ENCODE assay signal across 11 mouse cellular contexts in genomic region chr2:156688604-156689003, GRCm38 (mm10).
DNase-seq lines count a peak whose midpoint lies in the region; ATAC-seq and TF ChIP-seq lines count a peak whose summit lies in the region.
"Had no signal": no experiment of that assay in that cellular context is flagged by ENCODE, and none has a peak within 500 bp of the region (broad histone marks: within the 10 kb centered on the region; RNA-seq: fewer than 3 reads in every experiment).

No protein-coding gene starts in this region.

- no peak overlapping the region for H3K9ac ChIP-seq in ES-Bruce4 (ENCODE audit: low read depth, poor library complexity, severe bottlenecking)
- H3K9ac ChIP-seq in forebrain, embryonic 11.5 days (ENCODE audit: low read length), result no peak overlapping the region
- no peak overlapping the region for H3K9ac ChIP-seq in midbrain, embryonic 12.5 days (replicated peaks)
- no peak overlapping the region for H3K9ac ChIP-seq in intestine, postnatal 0 days (ENCODE audit: low read depth, low read length)

- ATAC-seq in forebrain, embryonic 11.5 days (replicated peaks; ENCODE audit: low FRiP score), result no peak
- ATAC-seq in midbrain, embryonic 12.5 days (ENCODE audit: low FRiP score, low read depth), result no peak
- ATAC-seq in intestine, postnatal 0 days, result no peak

- 4% methylated on average over 14 of the region's 14 CpGs for WGBS in forebrain, embryonic 11.5 days
- WGBS in midbrain, embryonic 12.5 days, result 1% methylated on average over 14 of the region's 14 CpGs
- WGBS in intestine, postnatal 0 days, result 18% methylated on average over 14 of the region's 14 CpGs

- TF ChIP-seq EP300 in ES-Bruce4 (IDR thresholded peaks at IDR 0.05; ENCODE audit: insufficient read depth, low read depth, low read length), result 0 out of 2 replicates have a peak, but pooled peaks have one; percentile 3

- DNase-seq in R1 (ENCODE audit: low read depth, low spot score), result peak; percentile 90
- DNase-seq in forebrain, embryonic 11.5 days (ENCODE audit: low spot score), result peak; percentile 68
- DNase-seq in gastrocnemius, postnatal 36 days, result no peak
- DNase-seq in adrenal gland, adult 18-20 months (ENCODE audit: low spot score in 2 of 2), result no peak
- no peak for DNase-seq in right cerebral cortex, postnatal 25 days
- DNase-seq: kidney, postnatal 10 days; lung, adult 18-20 months; thymus, postnatal 4 days had no signal

- peak overlapping the region; percentile 45 for H3K27ac ChIP-seq in ES-Bruce4 (ENCODE audit: insufficient read depth, low read length)
- H3K27ac ChIP-seq in forebrain, embryonic 11.5 days (ENCODE audit: low read depth, low read length), result no peak overlapping the region
- no peak overlapping the region for H3K27ac ChIP-seq in midbrain, embryonic 12.5 days (replicated peaks)
- H3K27ac ChIP-seq in intestine, postnatal 0 days (ENCODE audit: low read depth, low read length), result no peak overlapping the region

- H3K4me2 ChIP-seq in forebrain, embryonic 11.5 days (ENCODE audit: low read depth, low read length, severe bottlenecking), result 0 out of 2 replicates have a peak overlapping the region, but pooled peaks have one; percentile 22
- peak overlapping the region; percentile 32 for H3K4me2 ChIP-seq in midbrain, embryonic 12.5 days (replicated peaks)
- no peak overlapping the region for H3K4me2 ChIP-seq in intestine, postnatal 0 days (replicated peaks; ENCODE audit: low read depth)

- H3K36me3 ChIP-seq in ES-Bruce4 (ENCODE audit: control insufficient read depth, insufficient read depth, low read length, poor library complexity, severe bottlenecking), result no peaks in the 10 kb centered on the region
- H3K36me3 ChIP-seq in forebrain, embryonic 11.5 days (ENCODE audit: control insufficient read depth, insufficient read depth, low read length), result no peaks in the 10 kb centered on the region
- H3K36me3 ChIP-seq in midbrain, embryonic 12.5 days, result no peaks in the 10 kb centered on the region
- no peaks in the 10 kb centered on the region for H3K36me3 ChIP-seq in intestine, postnatal 0 days (ENCODE audit: control insufficient read depth, insufficient read depth)

- no peak for TF ChIP-seq CTCF in ES-Bruce4 (IDR thresholded peaks at IDR 0.05; ENCODE audit: low read depth, low read length)
- no peak for TF ChIP-seq CTCF in intestine, postnatal 0 days (IDR thresholded peaks at IDR 0.05; ENCODE audit: low read depth)

- H3K4me1 ChIP-seq in ES-Bruce4 (ENCODE audit: control insufficient read depth, insufficient read depth, low read length), result peaks cover 19% of the 10 kb centered on the region
- H3K4me1 ChIP-seq in forebrain, embryonic 11.5 days (replicated peaks; ENCODE audit: control insufficient read depth, insufficient read depth, low read length), result peaks cover 10% of the 10 kb centered on the region; the same call in 1 of the 2 replicates
- peaks cover 21% of the 10 kb centered on the region for H3K4me1 ChIP-seq in midbrain, embryonic 12.5 days
- H3K4me1 ChIP-seq in intestine, postnatal 0 days (replicated peaks; ENCODE audit: control insufficient read depth, insufficient read depth, low read length), result no peaks in the 10 kb centered on the region

- no peaks in the 10 kb centered on the region for H3K9me3 ChIP-seq in ES-Bruce4 (replicated peaks; ENCODE audit: control insufficient read depth, insufficient read depth, low read length, poor library complexity, severe bottlenecking)
- no peaks in the 10 kb centered on the region for H3K9me3 ChIP-seq in forebrain, embryonic 11.5 days (ENCODE audit: control insufficient read depth, low read length)
- H3K9me3 ChIP-seq in midbrain, embryonic 12.5 days, result no peaks in the 10 kb centered on the region
- no peaks in the 10 kb centered on the region for H3K9me3 ChIP-seq in intestine, postnatal 0 days (ENCODE audit: control insufficient read depth)

- TF ChIP-seq POLR2A in ES-Bruce4 (IDR thresholded peaks at IDR 0.05; ENCODE audit: insufficient read depth, low read length), result no peak

- intact Hi-C loops in gastrocnemius, postnatal 36 days (cut with DNase I), result no loop called here

- H3K27me3 ChIP-seq in ES-Bruce4 (ENCODE audit: control insufficient read depth, insufficient read depth, low read length, poor library complexity, severe bottlenecking), result no peaks in the 10 kb centered on the region
- no peaks in the 10 kb centered on the region for H3K27me3 ChIP-seq in forebrain, embryonic 11.5 days (ENCODE audit: control insufficient read depth, insufficient read depth, low read length)
- H3K27me3 ChIP-seq in midbrain, embryonic 12.5 days, result peaks cover 11% of the 10 kb centered on the region; the same call in 1 of the 2 replicates
- H3K27me3 ChIP-seq in intestine, postnatal 0 days (replicated peaks; ENCODE audit: control insufficient read depth, insufficient read depth, low read length), result no peaks in the 10 kb centered on the region

- no peak overlapping the region for H3K4me3 ChIP-seq in ES-Bruce4 (ENCODE audit: low read depth, low read length)
- no peak overlapping the region for H3K4me3 ChIP-seq in forebrain, embryonic 11.5 days (ENCODE audit: low read depth, low read length)
- no peak overlapping the region for H3K4me3 ChIP-seq in midbrain, embryonic 12.5 days
- H3K4me3 ChIP-seq in intestine, postnatal 0 days (ENCODE audit: low read depth, low read length), result no peak overlapping the region

Comparison
In these comparisons a context has a peak if more than half of its experiments do, and no peak if none do; other contexts are left out.
1. DNase-seq: peak in R1 (single experiment) and forebrain, embryonic 11.5 days (single experiment); none in gastrocnemius, postnatal 36 days (0 of 2), adrenal gland, adult 18-20 months (0 of 2) and right cerebral cortex, postnatal 25 days (single experiment).